Mouse (Mus musculus) bone marrow, adult 2 months (tissue): Measurements from ENCODE around the gene Trmt13. TPM values are rescaled to one million over a fixed set of nuclear protein-coding genes. Genes with fewer than 3 reads are reported as not detected.

Experiments
- H3K27ac ChIP-seq: fragments of 200-500 bp; 2 replicates; pipeline ENCODE4 v1.5.1; 2012; ENCODE audit warnings: low read depth, mild to moderate bottlenecking, control low read depth, inconsistent platforms, low read length; ENCODE audit not compliant: control insufficient read depth, poor library complexity, insufficient read depth
- H3K4me1 ChIP-seq: fragments of 200-500 bp; 2 replicates; pipeline ENCODE4 v1.6.1; 2011; ENCODE audit warnings: low read length; ENCODE audit not compliant: control insufficient read depth, insufficient read depth
- H3K4me3 ChIP-seq: fragments of 200-500 bp; replicated peaks from 2 replicates; pipeline ENCODE3; 2011; ENCODE audit warnings: mild to moderate bottlenecking, low read depth, low read length, control low read depth; ENCODE audit not compliant: control insufficient read depth
- CTCF ChIP-seq: fragments of 200-500 bp; IDR thresholded peaks from 2 replicates; pipeline ENCODE4 v1.5.1; 2011; ENCODE audit warnings: low read length, control low read depth; ENCODE audit not compliant: control insufficient read depth, insufficient read depth
- POLR2A ChIP-seq: fragments of 200-500 bp; IDR thresholded peaks from 2 replicates; pipeline ENCODE4 v1.6.1; 2011; ENCODE audit warnings: low read depth, mild to moderate bottlenecking, control low read depth, low read length, borderline replicate concordance; ENCODE audit not compliant: control insufficient read depth
- WGBS: fragments of 180-500 bp; shearing (Covaris S2); methylation state at CpG from one replicate; pipeline ENCODE4 v1.1.7; 2018; 5-methylcytosine and 5-hydroxymethylcytosine counted together
- polyA plus RNA-seq: library from polyadenylated mRNA; stranded (reverse); fragments of >200 nt; gene quantifications from 2 replicates; pipeline ENCODE4 v1.2.4, GENCODE M21; 2011; ENCODE audit warnings: low replicate concordance; ENCODE audit not compliant: missing spikeins, insufficient read depth, insufficient read length

Trmt13 gene
- polyA plus RNA-seq, 1 experiment: 22.0 TPM

DNA sequence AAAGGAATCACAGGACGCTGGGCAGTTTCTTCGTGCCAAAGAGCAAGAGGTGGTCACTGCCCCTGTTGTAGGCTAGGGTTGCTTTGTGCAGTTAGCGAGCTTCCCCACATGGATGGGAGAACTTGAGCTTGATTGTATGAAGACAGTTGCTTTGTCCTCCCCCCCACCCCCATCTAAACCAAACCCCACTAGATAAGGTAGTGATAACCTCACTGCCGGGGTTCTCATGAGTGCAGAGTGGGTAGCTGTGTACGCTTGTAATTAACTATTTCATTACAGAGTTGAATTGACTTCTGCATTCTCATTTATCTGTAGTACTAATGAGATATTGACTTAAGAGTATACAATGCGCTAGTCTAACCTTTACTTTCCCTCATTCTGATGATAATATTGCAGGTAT lies 4.5 kb upstream of the Trmt13 start:
- no peak for TF ChIP-seq POLR2A
- TF ChIP-seq CTCF: no peak
- H3K4me3 ChIP-seq: no peak overlapping the region
- H3K27ac ChIP-seq: no peak overlapping the region
- 71% methylated on average over 6 of the region's 6 CpGs for WGBS
- no peaks in the 10 kb centered on the region for H3K4me1 ChIP-seq

DNA sequence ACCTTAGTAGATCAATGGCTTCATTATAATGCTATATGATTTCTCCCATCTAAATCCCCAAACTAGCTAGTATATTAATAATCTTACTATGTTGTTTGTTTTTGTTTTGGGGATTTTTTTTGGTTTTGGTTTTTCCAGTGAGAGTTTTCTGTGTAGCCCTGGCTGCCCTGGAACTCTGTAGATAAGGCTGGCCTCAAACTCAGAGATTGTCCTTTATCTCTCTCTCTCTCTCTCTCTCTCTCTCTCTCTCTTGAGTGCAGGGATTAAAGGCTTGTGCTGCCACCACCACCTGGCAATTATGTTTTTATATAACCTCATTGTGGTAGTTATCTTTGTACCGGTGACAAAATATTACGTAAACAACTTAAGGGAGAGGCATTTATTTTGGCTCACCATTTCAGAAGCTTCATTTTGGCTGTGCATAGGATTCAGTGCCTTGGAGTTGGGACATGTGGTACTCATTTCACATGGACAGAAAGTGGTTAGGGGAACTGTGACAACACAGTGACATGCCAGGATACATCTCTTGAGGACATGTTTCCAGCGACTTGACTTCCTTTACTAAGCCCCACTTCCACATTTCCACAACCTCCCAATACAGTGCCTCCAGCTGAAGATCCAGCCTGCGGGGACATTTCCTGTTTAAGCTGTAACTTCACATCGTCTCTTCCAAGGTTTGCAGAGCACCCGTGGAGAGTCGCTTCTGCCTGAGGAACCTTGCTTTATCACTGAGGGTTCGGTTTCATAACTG lies 1.1 kb upstream of the Trmt13 start:
- WGBS: 67% methylated on average over 8 of the region's 8 CpGs
- Histone ChIP-seq H3K4me1 (no peaks in the 10 kb centered on the region), H3K27ac (no peak overlapping the region), H3K4me3 (no peak overlapping the region)
- TF ChIP-seq POLR2A (no peak), CTCF (no peak)

DNA sequence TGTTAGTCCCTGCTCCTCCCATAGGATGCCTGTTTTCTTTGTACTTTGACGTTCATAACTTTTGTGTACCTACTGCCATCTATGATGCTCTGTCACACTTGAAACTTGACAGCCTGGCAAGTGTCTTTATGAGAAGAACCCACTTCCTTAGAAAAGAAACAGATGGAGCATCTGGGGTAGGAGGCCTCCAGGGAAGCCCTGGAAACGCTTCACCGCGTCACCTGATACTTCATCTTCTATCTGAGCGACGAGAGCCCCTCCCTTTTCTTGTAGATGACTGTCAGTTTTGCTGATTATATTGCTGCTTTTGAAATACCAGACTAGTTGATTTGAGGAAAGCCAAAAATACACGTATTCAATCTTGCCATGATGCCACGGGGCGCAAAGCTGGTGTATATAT lies 9.8 kb downstream of the Trmt13 start:
- Histone ChIP-seq H3K27ac (no peak overlapping the region), H3K4me3 (no peak overlapping the region), H3K4me1 (no peaks in the 10 kb centered on the region)
- WGBS: 86% methylated on average over 9 of the region's 9 CpGs
- TF ChIP-seq POLR2A: no peak
- TF ChIP-seq CTCF: no peak

GRCm38 (mm10) chr3:116601781-116602180 lies 12.6 kb downstream of the Trmt13 start:
- TF ChIP-seq POLR2A (no peak), CTCF (no peak)
- Histone ChIP-seq H3K27ac (no peak overlapping the region), H3K4me3 (no peak overlapping the region), H3K4me1 (no peaks in the 10 kb centered on the region)
- 82% methylated on average over 5 of the region's 5 CpGs for WGBS

GRCm38 (mm10) chr3:116601005-116601404 lies 13.4 kb downstream of the Trmt13 start:
- 24% methylated on average over 5 of the region's 5 CpGs for WGBS
- no peaks in the 10 kb centered on the region for H3K4me1 ChIP-seq
- no peak overlapping the region for H3K4me3 ChIP-seq
- TF ChIP-seq CTCF (no peak), POLR2A (no peak)
- no peak overlapping the region for H3K27ac ChIP-seq

DNA sequence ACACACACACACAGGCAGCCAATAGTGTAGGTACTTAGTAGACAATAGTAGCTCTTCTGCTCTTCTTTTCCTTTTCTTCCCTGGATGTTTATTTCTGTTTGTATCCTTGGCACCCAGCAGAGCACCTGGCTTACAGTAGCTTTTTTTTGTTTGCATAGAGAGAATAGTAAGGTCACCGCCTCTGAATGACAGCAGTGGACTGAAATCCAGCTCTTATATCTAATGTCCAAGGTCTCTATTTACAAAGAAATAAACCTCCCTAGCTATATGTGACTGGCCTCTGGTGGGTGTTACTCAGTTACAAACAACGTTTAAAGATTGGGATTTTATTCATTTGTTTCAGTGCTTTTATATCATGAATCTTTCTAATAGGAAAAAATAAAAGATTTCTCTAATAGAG lies 14.7 kb downstream of the Trmt13 start:
- Histone ChIP-seq H3K4me1 (no peaks in the 10 kb centered on the region), H3K27ac (no peak overlapping the region), H3K4me3 (no peak overlapping the region)
- TF ChIP-seq CTCF: no peak
- 84% methylated on average over 2 of the region's 2 CpGs for WGBS

DNA sequence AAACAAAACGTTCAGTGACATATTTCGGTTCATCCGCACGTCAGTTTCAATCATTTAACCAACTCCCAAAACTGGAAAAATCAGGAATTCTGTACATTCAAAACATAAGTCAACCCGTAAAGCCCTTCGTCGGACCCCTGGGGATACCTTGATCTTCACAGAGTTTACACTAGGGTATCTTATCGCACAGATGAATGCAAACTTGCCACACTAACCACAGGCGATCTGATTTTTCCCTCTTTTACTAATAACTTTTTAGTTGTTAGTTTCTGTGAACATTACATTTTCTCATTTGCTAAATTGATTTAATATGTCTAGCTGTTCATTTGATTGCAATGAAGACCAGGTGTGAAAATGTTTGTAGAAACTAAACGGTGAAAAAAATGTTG lies 18.8 kb downstream of the Trmt13 start:
- Histone ChIP-seq H3K27ac (peak overlapping the region; percentile 69), H3K4me1 (no peaks in the 10 kb centered on the region), H3K4me3 (peak overlapping the region; percentile 90)
- TF ChIP-seq POLR2A: no peak
- no peak for TF ChIP-seq CTCF
- WGBS: 6% methylated on average over 10 of the region's 10 CpGs

GRCm38 (mm10) chr3:116594728-116595602 lies 19.4 kb downstream of the Trmt13 start, which contains the start of gene Sass6:
Sass6 (plus strand) TSS chr3:116594982.
- Histone ChIP-seq H3K4me3 (peak within 1 kb of the TSS; percentile 90), H3K27ac (peak within 1 kb of the TSS; percentile 78), H3K4me1 (no peaks in the 10 kb centered on the region)
- WGBS: under 1% methylated on average over 65 of the region's 65 CpGs
- TF ChIP-seq POLR2A (peak; percentile 59), CTCF (peak; percentile 0; the same call in 1 of the 2 replicates)
